Mouse (Mus musculus) frontal cortex, adult (tissue): ENCODE measurements around the gene Adcy5.
A peak's percentile ranks its signal among the peaks of the same experiment; 100 is the strongest.

Experiments used
- ATAC-seq: cut with Nextera tagmentation; 2 replicates; pipeline ENCODE4 v1.9.2; 2017; ENCODE audit warnings: mild to moderate bottlenecking, moderate library complexity, mixed read lengths; ENCODE audit not compliant: low TSS enrichment

Gene Adcy5

GRCm38 (mm10) chr16:35205681-35206080, 51.0 kb downstream of the Adcy5 start:
- ATAC-seq: peak; percentile 42; the same call in 1 of the 2 replicates

- ATAC-seq: no peak
Observed at GRCm38 (mm10) chr16:35206426-35206825, 51.7 kb downstream of the Adcy5 start.

GRCm38 (mm10) chr16:35208796-35209195, 54.1 kb downstream of the Adcy5 start:
- no peak for ATAC-seq

GRCm38 (mm10) chr16:35209753-35210152, 55.1 kb downstream of the Adcy5 start:
- ATAC-seq: no peak

GRCm38 (mm10) chr16:35215047-35215446, 60.4 kb downstream of the Adcy5 start:
- ATAC-seq: no peak

GRCm38 (mm10) chr16:35215498-35215897, 60.8 kb downstream of the Adcy5 start:
- peak; percentile 70 for ATAC-seq

GRCm38 (mm10) chr16:35216826-35217491, 62.3 kb downstream of the Adcy5 start:
- no peak for ATAC-seq

GRCm38 (mm10) chr16:35220412-35220811, 65.7 kb downstream of the Adcy5 start:
- ATAC-seq: no peak

- no peak for ATAC-seq
Observed at GRCm38 (mm10) chr16:35221581-35221980, 66.9 kb downstream of the Adcy5 start.

GRCm38 (mm10) chr16:35223930-35224329, 69.3 kb downstream of the Adcy5 start:
- ATAC-seq: no peak

- ATAC-seq: no peak
Observed at GRCm38 (mm10) chr16:35224716-35225115, 70.0 kb downstream of the Adcy5 start.

GRCm38 (mm10) chr16:35229582-35229981, 74.9 kb downstream of the Adcy5 start:
- ATAC-seq: peak; percentile 10; the same call in 1 of the 2 replicates

GRCm38 (mm10) chr16:35232153-35232750, 77.6 kb downstream of the Adcy5 start:
- no peak for ATAC-seq

- ATAC-seq: no peak
Observed at GRCm38 (mm10) chr16:35233329-35233728, 78.7 kb downstream of the Adcy5 start.

- ATAC-seq: no peak
Observed at GRCm38 (mm10) chr16:35237091-35237490, 82.4 kb downstream of the Adcy5 start.

- ATAC-seq: no peak
Observed at GRCm38 (mm10) chr16:35239318-35239965, 84.8 kb downstream of the Adcy5 start.

- 0 out of 2 replicates have a peak, but pooled peaks have one; percentile 13 for ATAC-seq
Observed at GRCm38 (mm10) chr16:35239966-35240730, 85.5 kb downstream of the Adcy5 start.

GRCm38 (mm10) chr16:35247364-35247763, 92.7 kb downstream of the Adcy5 start:
- no peak for ATAC-seq

GRCm38 (mm10) chr16:35248825-35249224, 94.1 kb downstream of the Adcy5 start:
- ATAC-seq: peak; percentile 36

- no peak for ATAC-seq
Observed at GRCm38 (mm10) chr16:35249763-35250162, 95.1 kb downstream of the Adcy5 start.

- ATAC-seq: no peak
Observed at GRCm38 (mm10) chr16:35251690-35252089, 97.0 kb downstream of the Adcy5 start.

GRCm38 (mm10) chr16:35252967-35253366, 98.3 kb downstream of the Adcy5 start:
- no peak for ATAC-seq
